Mouse (Mus musculus) limb, embryonic 12.5 days (tissue): ENCODE results near the gene Tmem238l. TPM values are rescaled to one million over a fixed set of nuclear protein-coding genes. Genes with fewer than 3 reads are reported as not detected.

Source experiments
- ATAC-seq: fragments of 200-750 bp; cut with Nextera tagmentation; 2 replicates; pipeline ENCODE4 v1.8.0; 2017; ENCODE audit warnings: low read depth, moderate TSS enrichment; ENCODE audit not compliant: insufficient number of reproducible peaks, insufficient read depth, low FRiP score, low TSS enrichment
- H3K27ac ChIP-seq: fragments of 300-500 bp; sonication (generic); 2 replicates; pipeline ENCODE4 v1.5.1; 2016; ENCODE audit warnings: mild to moderate bottlenecking, moderate library complexity
- H3K27me3 ChIP-seq: fragments of 300-500 bp; sonication (generic); 2 replicates; pipeline ENCODE4 v1.6.1; 2016; ENCODE audit warnings: mild to moderate bottlenecking, moderate library complexity
- H3K36me3 ChIP-seq: fragments of 300-500 bp; sonication (generic); 2 replicates; pipeline ENCODE4 v1.6.1; 2016; ENCODE audit warnings: mild to moderate bottlenecking, moderate library complexity
- H3K4me1 ChIP-seq: fragments of 300-500 bp; sonication (generic); replicated peaks from 2 replicates; pipeline ENCODE4 v1.6.1; 2016
- H3K4me2 ChIP-seq: fragments of 300-500 bp; sonication (generic); 2 replicates; pipeline ENCODE4 v1.6.1; 2016; ENCODE audit warnings: mild to moderate bottlenecking, moderate library complexity
- H3K4me3 ChIP-seq: fragments of 300-500 bp; sonication (generic); replicated peaks from 2 replicates; pipeline ENCODE4 v1.5.1; 2016; ENCODE audit warnings: mild to moderate bottlenecking
- H3K9ac ChIP-seq: fragments of 300-500 bp; sonication (generic); replicated peaks from 2 replicates; pipeline ENCODE4 v1.6.1; 2016; ENCODE audit warnings: mild to moderate bottlenecking, moderate library complexity
- H3K9me3 ChIP-seq: fragments of 300-500 bp; sonication (generic); 2 replicates; pipeline ENCODE4 v1.6.1; 2016; ENCODE audit warnings: mild to moderate bottlenecking, moderate library complexity
- WGBS: fragments of 180-500 bp; shearing (Covaris S2); methylation state at CpG from one replicate; pipeline ENCODE4 v1.1.7; 2016; 5-methylcytosine and 5-hydroxymethylcytosine counted together
- polyA plus RNA-seq: library from polyadenylated mRNA; unstranded; fragments of >200 nt; fragmentation: Nextera tagmentation; extraction: Ambion mirVana; gene quantifications from 2 replicates; pipeline ENCODE4 v1.2.1, GENCODE M21; 2016

The Tmem238l gene
- polyA plus RNA-seq, 1 experiment from 2014 or later, result not detected

DNA sequence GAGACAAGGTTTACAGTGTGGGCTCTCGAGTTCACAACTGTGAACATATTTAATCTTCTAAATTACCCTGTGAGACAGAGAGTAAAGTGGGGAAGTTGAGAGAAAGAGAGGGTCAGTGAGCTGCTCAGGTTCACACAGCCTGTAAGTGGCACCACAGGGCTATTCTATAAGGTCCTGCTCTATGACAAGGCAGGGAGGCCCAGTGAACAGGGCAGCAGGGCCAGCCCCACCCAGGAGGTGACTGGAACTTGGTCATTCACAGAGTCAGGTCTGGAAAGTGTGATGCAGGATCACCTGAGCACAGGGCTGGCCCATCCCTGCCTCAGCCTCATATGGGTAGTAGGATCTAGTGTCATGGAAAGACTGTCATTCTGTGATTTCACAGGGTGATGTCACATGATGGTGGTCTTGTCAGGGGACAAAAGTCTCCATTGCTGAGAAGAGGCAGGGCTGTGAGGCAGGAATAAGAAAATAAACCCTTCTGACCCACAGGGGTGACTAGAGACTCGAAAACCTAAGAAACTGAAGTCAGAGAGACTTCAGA lies 11.1 kb upstream of the Tmem238l start:
- no peak overlapping the region for H3K9ac ChIP-seq
- H3K4me1 ChIP-seq, result no peaks in the 10 kb centered on the region
- H3K27me3 ChIP-seq, result no peaks in the 10 kb centered on the region
- H3K27ac ChIP-seq, result no peak overlapping the region
- no peak overlapping the region for H3K4me3 ChIP-seq
- ATAC-seq, result no peak
- no peak overlapping the region for H3K4me2 ChIP-seq
- no peaks in the 10 kb centered on the region for H3K36me3 ChIP-seq
- no peaks in the 10 kb centered on the region for H3K9me3 ChIP-seq
- WGBS, result 66% methylated on average over 2 of the region's 2 CpGs

GRCm38 (mm10) chr11:66946521-66946920 lies 9.9 kb upstream of the Tmem238l start:
- Histone ChIP-seq H3K9me3 (no peaks in the 10 kb centered on the region), H3K9ac (no peak overlapping the region), H3K27me3 (no peaks in the 10 kb centered on the region), H3K4me2 (no peak overlapping the region), H3K27ac (no peak overlapping the region), H3K36me3 (no peaks in the 10 kb centered on the region), H3K4me1 (no peaks in the 10 kb centered on the region), H3K4me3 (no peak overlapping the region)
- WGBS, result 72% methylated on average over 6 of the region's 6 CpGs
- no peak for ATAC-seq

GRCm38 (mm10) chr11:66946922-66947321 lies 9.5 kb upstream of the Tmem238l start:
- no peak overlapping the region for H3K4me2 ChIP-seq
- H3K27ac ChIP-seq, result no peak overlapping the region
- H3K9ac ChIP-seq, result no peak overlapping the region
- 81% methylated on average over 6 of the region's 6 CpGs for WGBS
- ATAC-seq, result no peak
- H3K4me3 ChIP-seq, result no peak overlapping the region
- no peaks in the 10 kb centered on the region for H3K9me3 ChIP-seq
- H3K27me3 ChIP-seq, result no peaks in the 10 kb centered on the region
- no peaks in the 10 kb centered on the region for H3K4me1 ChIP-seq
- no peaks in the 10 kb centered on the region for H3K36me3 ChIP-seq

GRCm38 (mm10) chr11:66960797-66961196 lies 4.4 kb downstream of the Tmem238l start:
- H3K27ac ChIP-seq, result no peak overlapping the region
- no peaks in the 10 kb centered on the region for H3K9me3 ChIP-seq
- no peaks in the 10 kb centered on the region for H3K36me3 ChIP-seq
- 52% methylated on average over 1 of the region's 1 CpGs for WGBS
- ATAC-seq, result no peak
- no peaks in the 10 kb centered on the region for H3K4me1 ChIP-seq
- no peaks in the 10 kb centered on the region for H3K27me3 ChIP-seq
- H3K4me2 ChIP-seq, result no peak overlapping the region
- no peak overlapping the region for H3K4me3 ChIP-seq
- no peak overlapping the region for H3K9ac ChIP-seq

GRCm38 (mm10) chr11:66961447-66962176 lies 5.2 kb downstream of the Tmem238l start:
- Histone ChIP-seq H3K27ac (no peak overlapping the region), H3K4me3 (no peak overlapping the region), H3K4me2 (no peak overlapping the region), H3K9me3 (no peaks in the 10 kb centered on the region), H3K9ac (no peak overlapping the region), H3K4me1 (no peaks in the 10 kb centered on the region), H3K36me3 (no peaks in the 10 kb centered on the region), H3K27me3 (no peaks in the 10 kb centered on the region)
- ATAC-seq, result no peak
- 89% methylated on average over 12 of the region's 12 CpGs for WGBS

DNA sequence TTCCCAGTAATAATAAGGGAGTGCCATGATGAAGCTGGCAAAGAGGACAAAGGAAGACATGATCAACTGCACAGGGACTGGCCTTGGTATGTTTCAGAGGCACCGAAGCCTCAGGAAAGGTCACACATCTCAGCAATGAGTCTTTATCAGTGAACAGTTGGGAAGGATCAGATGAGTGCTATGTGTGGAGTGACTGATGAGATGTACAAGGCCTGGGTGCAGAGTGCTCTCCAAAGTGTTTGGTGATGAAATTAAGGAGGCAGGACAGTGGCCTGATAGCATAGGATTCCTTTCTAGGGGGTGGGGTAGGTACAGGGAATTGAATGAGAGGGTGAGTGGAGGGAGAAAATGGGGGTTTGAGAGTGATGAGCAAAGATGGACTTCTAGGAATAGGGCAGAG lies 7.0 kb downstream of the Tmem238l start:
- no peaks in the 10 kb centered on the region for H3K9me3 ChIP-seq
- ATAC-seq, result no peak
- H3K4me3 ChIP-seq, result no peak overlapping the region
- H3K27me3 ChIP-seq, result no peaks in the 10 kb centered on the region
- H3K27ac ChIP-seq, result no peak overlapping the region
- 91% methylated on average over 1 of the region's 1 CpGs for WGBS
- H3K9ac ChIP-seq, result no peak overlapping the region
- H3K4me1 ChIP-seq, result no peaks in the 10 kb centered on the region
- no peak overlapping the region for H3K4me2 ChIP-seq
- no peaks in the 10 kb centered on the region for H3K36me3 ChIP-seq

GRCm38 (mm10) chr11:66966500-66967116 lies 10.2 kb downstream of the Tmem238l start:
- ATAC-seq, result no peak
- H3K4me2 ChIP-seq, result no peak overlapping the region
- H3K36me3 ChIP-seq, result no peaks in the 10 kb centered on the region
- no peak overlapping the region for H3K4me3 ChIP-seq
- no peak overlapping the region for H3K9ac ChIP-seq
- H3K9me3 ChIP-seq, result no peaks in the 10 kb centered on the region
- 21% methylated on average over 7 of the region's 7 CpGs for WGBS
- no peak overlapping the region for H3K27ac ChIP-seq
- no peaks in the 10 kb centered on the region for H3K27me3 ChIP-seq
- no peaks in the 10 kb centered on the region for H3K4me1 ChIP-seq

- Histone ChIP-seq H3K27me3 (no peaks in the 10 kb centered on the region), H3K9me3 (no peaks in the 10 kb centered on the region), H3K9ac (no peak overlapping the region), H3K4me1 (no peaks in the 10 kb centered on the region), H3K36me3 (no peaks in the 10 kb centered on the region), H3K4me2 (no peak overlapping the region), H3K4me3 (no peak overlapping the region), H3K27ac (no peak overlapping the region)
- WGBS, result 89% methylated on average over 1 of the region's 1 CpGs
- ATAC-seq, result no peak
Observed at GRCm38 (mm10) chr11:66968575-66968974, 12.1 kb downstream of the Tmem238l start.

GRCm38 (mm10) chr11:66973507-66973906 lies 17.1 kb downstream of the Tmem238l start:
- ATAC-seq, result no peak
- 71% methylated on average over 3 of the region's 3 CpGs for WGBS
- Histone ChIP-seq H3K9me3 (peaks cover 16% of the 10 kb centered on the region), H3K36me3 (no peaks in the 10 kb centered on the region), H3K4me2 (no peak overlapping the region), H3K27me3 (no peaks in the 10 kb centered on the region), H3K4me1 (no peaks in the 10 kb centered on the region), H3K27ac (no peak overlapping the region), H3K4me3 (no peak overlapping the region), H3K9ac (no peak overlapping the region)

GRCm38 (mm10) chr11:66975606-66976330 lies 19.3 kb downstream of the Tmem238l start:
- no peak overlapping the region for H3K4me3 ChIP-seq
- H3K9me3 ChIP-seq, result peaks cover 16% of the 10 kb centered on the region
- H3K4me1 ChIP-seq, result no peaks in the 10 kb centered on the region
- H3K36me3 ChIP-seq, result no peaks in the 10 kb centered on the region
- no peak overlapping the region for H3K9ac ChIP-seq
- H3K27me3 ChIP-seq, result no peaks in the 10 kb centered on the region
- no peak overlapping the region for H3K4me2 ChIP-seq
- 93% methylated on average over 7 of the region's 7 CpGs for WGBS
- no peak for ATAC-seq
- H3K27ac ChIP-seq, result no peak overlapping the region

- 80% methylated on average over 15 of the region's 15 CpGs for WGBS
- Histone ChIP-seq H3K27me3 (no peaks in the 10 kb centered on the region), H3K9me3 (0 out of 2 replicates have a peak, but pooled peaks cover under 1% of the 10 kb centered on the region), H3K36me3 (no peaks in the 10 kb centered on the region), H3K27ac (no peak overlapping the region), H3K4me2 (no peak overlapping the region), H3K9ac (no peak overlapping the region), H3K4me3 (no peak overlapping the region), H3K4me1 (peaks cover 23% of the 10 kb centered on the region)
- ATAC-seq, result no peak
Observed at GRCm38 (mm10) chr11:66981336-66982115, 25.1 kb downstream of the Tmem238l start.
